Mouse (Mus musculus): ENCODE results near the gene Krt25. TPM values are rescaled to one million over a fixed set of nuclear protein-coding genes. Genes with fewer than 3 reads are reported as not detected.

Gene Krt25
- polyA plus RNA-seq, 1 experiment from 2014 or later, result 0.12 TPM

- no peak for TF ChIP-seq CTCF (IDR thresholded peaks at IDR 0.05; ENCODE audit: low read depth)
- no peak for TF ChIP-seq EP300 (optimal IDR thresholded peaks at IDR 0.05)
- no peaks in the 10 kb centered on the region for H3K4me1 ChIP-seq (replicated peaks; ENCODE audit: control insufficient read depth, insufficient read depth)
- H3K27ac ChIP-seq (replicated peaks), result no peak overlapping the region
- H3K36me3 ChIP-seq (ENCODE audit: control insufficient read depth, insufficient read depth, low read length), result no peaks in the 10 kb centered on the region
- WGBS, result 24% methylated on average over 7 of the region's 7 CpGs
- no peak overlapping the region for H3K4me3 ChIP-seq (ENCODE audit: low read depth, low read length)
- H3K27me3 ChIP-seq (ENCODE audit: control insufficient read depth, insufficient read depth, low read length), result no peaks in the 10 kb centered on the region
- no peak overlapping the region for H3K9ac ChIP-seq (ENCODE audit: low read length)
- no peak for ATAC-seq (ENCODE audit: low FRiP score, low TSS enrichment)
- DNase-seq (ENCODE audit: low spot score), result no peak
- no peak overlapping the region for H3K4me2 ChIP-seq (replicated peaks; ENCODE audit: low read depth)
- H3K9me3 ChIP-seq (ENCODE audit: control insufficient read depth, low read length), result no peaks in the 10 kb centered on the region
Measured at GRCm38 (mm10) chr11:99276786-99277185, 46.0 kb downstream of the Krt25 start.

GRCm38 (mm10) chr11:99275624-99276023, 47.1 kb downstream of the Krt25 start:
- WGBS, result 67% methylated on average over 6 of the region's 6 CpGs
- no peaks in the 10 kb centered on the region for H3K9me3 ChIP-seq (ENCODE audit: control insufficient read depth, low read length)
- no peaks in the 10 kb centered on the region for H3K4me1 ChIP-seq (replicated peaks; ENCODE audit: control insufficient read depth, insufficient read depth)
- H3K9ac ChIP-seq (ENCODE audit: low read length), result no peak overlapping the region
- no peak overlapping the region for H3K4me3 ChIP-seq (ENCODE audit: low read depth, low read length)
- TF ChIP-seq CTCF (IDR thresholded peaks at IDR 0.05; ENCODE audit: low read depth), result no peak
- no peak for TF ChIP-seq EP300 (optimal IDR thresholded peaks at IDR 0.05)
- H3K27ac ChIP-seq (replicated peaks), result no peak overlapping the region
- no peaks in the 10 kb centered on the region for H3K36me3 ChIP-seq (ENCODE audit: control insufficient read depth, insufficient read depth, low read length)
- H3K27me3 ChIP-seq (ENCODE audit: control insufficient read depth, insufficient read depth, low read length), result no peaks in the 10 kb centered on the region
- no peak for DNase-seq (ENCODE audit: low spot score)
- H3K4me2 ChIP-seq (replicated peaks; ENCODE audit: low read depth), result no peak overlapping the region
- no peak for ATAC-seq (ENCODE audit: low FRiP score, low TSS enrichment)

GRCm38 (mm10) chr11:99272721-99273120, 50.0 kb downstream of the Krt25 start:
- no peaks in the 10 kb centered on the region for H3K4me1 ChIP-seq (replicated peaks; ENCODE audit: control insufficient read depth, insufficient read depth)
- 92% methylated on average over 4 of the region's 4 CpGs for WGBS
- ATAC-seq (ENCODE audit: low FRiP score, low TSS enrichment) (no peak; the same call in 1 of the 2 replicates), DNase-seq (ENCODE audit: low spot score) (no peak)
- TF ChIP-seq CTCF (IDR thresholded peaks at IDR 0.05; ENCODE audit: low read depth), result no peak
- no peak for TF ChIP-seq EP300 (optimal IDR thresholded peaks at IDR 0.05)
- no peaks in the 10 kb centered on the region for H3K9me3 ChIP-seq (ENCODE audit: control insufficient read depth, low read length)
- H3K36me3 ChIP-seq (ENCODE audit: control insufficient read depth, insufficient read depth, low read length), result no peaks in the 10 kb centered on the region
- no peaks in the 10 kb centered on the region for H3K27me3 ChIP-seq (ENCODE audit: control insufficient read depth, insufficient read depth, low read length)
- no peak overlapping the region for H3K4me3 ChIP-seq (ENCODE audit: low read depth, low read length)
- H3K9ac ChIP-seq (ENCODE audit: low read length), result no peak overlapping the region
- no peak overlapping the region for H3K4me2 ChIP-seq (replicated peaks; ENCODE audit: low read depth)
- H3K27ac ChIP-seq (replicated peaks), result no peak overlapping the region

- H3K4me3 ChIP-seq (ENCODE audit: low read depth, low read length), result no peak overlapping the region
- no peak for TF ChIP-seq CTCF (IDR thresholded peaks at IDR 0.05; ENCODE audit: low read depth)
- TF ChIP-seq EP300 (optimal IDR thresholded peaks at IDR 0.05), result no peak
- no peaks in the 10 kb centered on the region for H3K36me3 ChIP-seq (ENCODE audit: control insufficient read depth, insufficient read depth, low read length)
- 64% methylated on average over 7 of the region's 7 CpGs for WGBS
- ATAC-seq (ENCODE audit: low FRiP score, low TSS enrichment), result no peak
- H3K4me1 ChIP-seq (replicated peaks; ENCODE audit: control insufficient read depth, insufficient read depth), result no peaks in the 10 kb centered on the region
- no peak overlapping the region for H3K27ac ChIP-seq (replicated peaks)
- no peak overlapping the region for H3K9ac ChIP-seq (ENCODE audit: low read length)
- DNase-seq (ENCODE audit: low spot score), result no peak
- no peaks in the 10 kb centered on the region for H3K9me3 ChIP-seq (ENCODE audit: control insufficient read depth, low read length)
- H3K4me2 ChIP-seq (replicated peaks; ENCODE audit: low read depth), result no peak overlapping the region
- H3K27me3 ChIP-seq (ENCODE audit: control insufficient read depth, insufficient read depth, low read length), result no peaks in the 10 kb centered on the region
Measured at GRCm38 (mm10) chr11:99269192-99269591, 53.6 kb downstream of the Krt25 start.

GRCm38 (mm10) chr11:99265796-99266195, 57.0 kb downstream of the Krt25 start:
- no peak for ATAC-seq (ENCODE audit: low FRiP score, low TSS enrichment)
- Histone ChIP-seq H3K36me3 (ENCODE audit: control insufficient read depth, insufficient read depth, low read length) (no peaks in the 10 kb centered on the region), H3K9me3 (ENCODE audit: control insufficient read depth, low read length) (no peaks in the 10 kb centered on the region), H3K9ac (ENCODE audit: low read length) (no peak overlapping the region), H3K4me1 (replicated peaks; ENCODE audit: control insufficient read depth, insufficient read depth) (no peaks in the 10 kb centered on the region), H3K27me3 (ENCODE audit: control insufficient read depth, insufficient read depth, low read length) (no peaks in the 10 kb centered on the region), H3K4me2 (replicated peaks; ENCODE audit: low read depth) (no peak overlapping the region), H3K4me3 (ENCODE audit: low read depth, low read length) (no peak overlapping the region), H3K27ac (replicated peaks) (no peak overlapping the region)
- no peak for DNase-seq (ENCODE audit: low spot score)
- 49% methylated on average over 9 of the region's 9 CpGs for WGBS
- TF ChIP-seq CTCF (IDR thresholded peaks at IDR 0.05; ENCODE audit: low read depth) (no peak), EP300 (optimal IDR thresholded peaks at IDR 0.05) (no peak)

Other genes with a start within 250 kb of the Krt25 start
- 0.82 and 1.1 TPM in 2 replicates for gene Tns4, start 233.6 kb downstream of the Krt25 start, polyA plus RNA-seq (2015; fragmentation: Nextera tagmentation; extraction: Ambion mirVana)
- gene Ccr7, start 167.9 kb downstream of the Krt25 start, polyA plus RNA-seq (2015; fragmentation: Nextera tagmentation; extraction: Ambion mirVana), result 0.05 and 0.07 TPM in 2 replicates
- gene Smarce1, start 91.9 kb downstream of the Krt25 start, polyA plus RNA-seq (2015; fragmentation: Nextera tagmentation; extraction: Ambion mirVana), result 90.3 and 91.6 TPM in 2 replicates
- 0.25 and 0.33 TPM in 2 replicates for gene Krt222, start 78.9 kb downstream of the Krt25 start, polyA plus RNA-seq (2015; fragmentation: Nextera tagmentation; extraction: Ambion mirVana)
- gene Krt24, start 37.7 kb downstream of the Krt25 start, polyA plus RNA-seq (2015; fragmentation: Nextera tagmentation; extraction: Ambion mirVana), result not detected in 2 replicates
- gene Krt26, start 15.0 kb upstream of the Krt25 start, polyA plus RNA-seq (2015; fragmentation: Nextera tagmentation; extraction: Ambion mirVana), result not detected in 2 replicates
- not detected in 2 replicates for gene Krt27, start 28.2 kb upstream of the Krt25 start, polyA plus RNA-seq (2015; fragmentation: Nextera tagmentation; extraction: Ambion mirVana)
- 0.10 TPM in 1 of 2 replicates, not detected in the other for gene Krt28, start 52.0 kb upstream of the Krt25 start, polyA plus RNA-seq (2015; fragmentation: Nextera tagmentation; extraction: Ambion mirVana)
- gene Krt10, start 66.4 kb upstream of the Krt25 start, polyA plus RNA-seq (2015; fragmentation: Nextera tagmentation; extraction: Ambion mirVana), result 431 and 466 TPM in 2 replicates
- 0.16 and 0.21 TPM in 2 replicates for gene Krt12, start 99.3 kb upstream of the Krt25 start, polyA plus RNA-seq (2015; fragmentation: Nextera tagmentation; extraction: Ambion mirVana)
- 110 and 119 TPM in 2 replicates for gene Krt20, start 115.2 kb upstream of the Krt25 start, polyA plus RNA-seq (2015; fragmentation: Nextera tagmentation; extraction: Ambion mirVana)
- 204 and 221 TPM in 2 replicates for gene Krt23, start 170.2 kb upstream of the Krt25 start, polyA plus RNA-seq (2015; fragmentation: Nextera tagmentation; extraction: Ambion mirVana)
- 0.07 TPM in 1 of 2 replicates, not detected in the other for gene Krt39, start 198.4 kb upstream of the Krt25 start, polyA plus RNA-seq (2015; fragmentation: Nextera tagmentation; extraction: Ambion mirVana)
- not detected in 2 replicates for gene Krt40, start 220.2 kb upstream of the Krt25 start, polyA plus RNA-seq (2015; fragmentation: Nextera tagmentation; extraction: Ambion mirVana)
- not detected in 2 replicates for gene Krtap3-3, start 227.9 kb upstream of the Krt25 start, polyA plus RNA-seq (2015; fragmentation: Nextera tagmentation; extraction: Ambion mirVana)
- 0.19 and 0.34 TPM in 2 replicates for gene Krtap3-2, start 233.9 kb upstream of the Krt25 start, polyA plus RNA-seq (2015; fragmentation: Nextera tagmentation; extraction: Ambion mirVana)
- not detected in 2 replicates for gene Gm11939, start 236.5 kb upstream of the Krt25 start, polyA plus RNA-seq (2015; fragmentation: Nextera tagmentation; extraction: Ambion mirVana)
- gene Krtap3-1, start 243.7 kb upstream of the Krt25 start, polyA plus RNA-seq (2015; fragmentation: Nextera tagmentation; extraction: Ambion mirVana), result not detected in 2 replicates